Mouse (Mus musculus): ENCODE measurements at regions not wholly inside any gene's neighbourhood (a gene's known extent, or its start where the extent isn't known, plus 50 kb on each side); places are given as distances from the start of the nearest gene placed in this dataset.

GRCm38 (mm10) chr8:67143479-67143878 is 283.5 kb downstream of the Naf1 start:
- Histone ChIP-seq H3K4me3 (ENCODE audit: insufficient read depth, low read depth, low read length) (no peak overlapping the region), H3K4me1 (ENCODE audit: control insufficient read depth, insufficient read depth, low read length) (no peaks in the 10 kb centered on the region), H3K27ac (ENCODE audit: insufficient read depth, low read depth, low read length) (no peak overlapping the region), H3K36me3 (ENCODE audit: control insufficient read depth, insufficient read depth, low read length) (no peaks in the 10 kb centered on the region), H3K27me3 (replicated peaks; ENCODE audit: control insufficient read depth, insufficient read depth, low read length) (no peaks in the 10 kb centered on the region)
- DNase-seq: no peak
- 58% methylated on average over 4 of the region's 4 CpGs for WGBS
- TF ChIP-seq POLR2A (IDR thresholded peaks at IDR 0.05; ENCODE audit: low read depth, low read length): no peak
- TF ChIP-seq CTCF (conservative IDR thresholded peaks at IDR 0.05; ENCODE audit: insufficient read depth, insufficient read length, low read depth, low read length): no peak

GRCm38 (mm10) chr8:67181741-67182140 is 321.7 kb downstream of the Naf1 start:
- H3K27ac ChIP-seq (ENCODE audit: insufficient read depth, low read depth, low read length): no peak overlapping the region
- WGBS: 74% methylated on average over 5 of the region's 5 CpGs
- H3K36me3 ChIP-seq (ENCODE audit: control insufficient read depth, insufficient read depth, low read length): no peaks in the 10 kb centered on the region
- TF ChIP-seq POLR2A (IDR thresholded peaks at IDR 0.05; ENCODE audit: low read depth, low read length) (no peak), CTCF (conservative IDR thresholded peaks at IDR 0.05; ENCODE audit: insufficient read depth, insufficient read length, low read depth, low read length) (no peak)
- no peak for DNase-seq
- no peak overlapping the region for H3K4me3 ChIP-seq (ENCODE audit: insufficient read depth, low read depth, low read length)
- H3K4me1 ChIP-seq (ENCODE audit: control insufficient read depth, insufficient read depth, low read length): no peaks in the 10 kb centered on the region
- H3K27me3 ChIP-seq (replicated peaks; ENCODE audit: control insufficient read depth, insufficient read depth, low read length): no peaks in the 10 kb centered on the region

DNA sequence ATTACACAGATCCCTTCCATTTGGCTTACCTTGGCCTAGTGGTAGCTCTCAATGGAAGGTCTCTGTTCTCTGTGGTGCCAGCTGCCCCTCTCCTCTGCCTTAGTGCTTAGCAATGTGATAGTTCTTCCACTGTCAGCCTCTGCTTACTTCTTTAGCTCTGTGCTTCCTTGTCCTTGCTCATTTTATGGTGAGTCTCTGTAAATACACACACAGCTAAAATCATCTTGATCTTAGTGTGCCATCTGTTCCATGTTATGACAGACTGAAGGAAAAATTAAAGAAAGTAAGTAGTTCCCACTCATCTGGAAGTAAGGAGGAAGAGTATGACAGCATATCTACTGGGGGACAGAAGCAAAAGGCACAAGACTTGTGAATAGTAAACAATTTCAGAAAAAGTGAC is 324.4 kb upstream of the Nat3 start:
- Histone ChIP-seq H3K36me3 (ENCODE audit: control insufficient read depth, insufficient read depth, low read length) (no peaks in the 10 kb centered on the region), H3K27ac (ENCODE audit: insufficient read depth, low read depth, low read length) (no peak overlapping the region), H3K4me3 (ENCODE audit: insufficient read depth, low read depth, low read length) (no peak overlapping the region), H3K27me3 (replicated peaks; ENCODE audit: control insufficient read depth, insufficient read depth, low read length) (no peaks in the 10 kb centered on the region), H3K4me1 (ENCODE audit: control insufficient read depth, insufficient read depth, low read length) (no peaks in the 10 kb centered on the region)
- DNase-seq: no peak
- TF ChIP-seq CTCF (conservative IDR thresholded peaks at IDR 0.05; ENCODE audit: insufficient read depth, insufficient read length, low read depth, low read length) (no peak), POLR2A (IDR thresholded peaks at IDR 0.05; ENCODE audit: low read depth, low read length) (no peak)

GRCm38 (mm10) chr8:67206064-67206463 is 317.6 kb upstream of the Nat3 start:
- Histone ChIP-seq H3K4me1 (ENCODE audit: control insufficient read depth, insufficient read depth, low read length) (no peaks in the 10 kb centered on the region), H3K27ac (ENCODE audit: insufficient read depth, low read depth, low read length) (no peak overlapping the region), H3K27me3 (replicated peaks; ENCODE audit: control insufficient read depth, insufficient read depth, low read length) (no peaks in the 10 kb centered on the region), H3K36me3 (ENCODE audit: control insufficient read depth, insufficient read depth, low read length) (no peaks in the 10 kb centered on the region), H3K4me3 (ENCODE audit: insufficient read depth, low read depth, low read length) (no peak overlapping the region)
- WGBS: 95% methylated on average over 1 of the region's 1 CpGs
- DNase-seq: no peak
- TF ChIP-seq CTCF (conservative IDR thresholded peaks at IDR 0.05; ENCODE audit: insufficient read depth, insufficient read length, low read depth, low read length): no peak
- no peak for TF ChIP-seq POLR2A (IDR thresholded peaks at IDR 0.05; ENCODE audit: low read depth, low read length)

- no peak overlapping the region for H3K27ac ChIP-seq (ENCODE audit: insufficient read depth, low read depth, low read length)
- H3K4me3 ChIP-seq (ENCODE audit: insufficient read depth, low read depth, low read length): no peak overlapping the region
- no peaks in the 10 kb centered on the region for H3K27me3 ChIP-seq (replicated peaks; ENCODE audit: control insufficient read depth, insufficient read depth, low read length)
- no peaks in the 10 kb centered on the region for H3K4me1 ChIP-seq (ENCODE audit: control insufficient read depth, insufficient read depth, low read length)
- WGBS: 74% methylated on average over 7 of the region's 7 CpGs
- TF ChIP-seq CTCF (conservative IDR thresholded peaks at IDR 0.05; ENCODE audit: insufficient read depth, insufficient read length, low read depth, low read length) (no peak), POLR2A (IDR thresholded peaks at IDR 0.05; ENCODE audit: low read depth, low read length) (no peak)
- no peaks in the 10 kb centered on the region for H3K36me3 ChIP-seq (ENCODE audit: control insufficient read depth, insufficient read depth, low read length)
- DNase-seq: no peak
Measured at GRCm38 (mm10) chr8:67231921-67232701, 291.5 kb upstream of the Nat3 start.

DNA sequence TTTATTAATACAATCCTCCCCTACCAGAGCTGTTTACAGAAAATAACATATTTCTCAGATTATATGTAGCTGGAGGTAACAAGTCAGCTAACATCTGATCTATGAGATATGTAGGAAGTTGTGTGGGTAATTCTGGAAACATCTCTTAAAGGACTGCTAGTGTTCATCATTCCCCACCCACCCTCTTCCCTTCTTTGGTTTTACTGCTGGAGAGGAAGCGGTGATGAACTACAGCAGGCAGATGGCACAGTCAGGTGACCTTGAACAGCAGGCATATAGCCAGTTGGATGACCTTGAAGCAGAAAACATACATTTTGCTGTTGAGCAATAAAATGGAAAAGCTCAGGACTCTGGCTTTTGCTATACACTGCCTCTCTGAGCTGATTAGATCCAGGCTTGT is 284.7 kb upstream of the Nat3 start:
- no peaks in the 10 kb centered on the region for H3K36me3 ChIP-seq (ENCODE audit: control insufficient read depth, insufficient read depth, low read length)
- no peak overlapping the region for H3K27ac ChIP-seq (ENCODE audit: insufficient read depth, low read depth, low read length)
- no peaks in the 10 kb centered on the region for H3K4me1 ChIP-seq (ENCODE audit: control insufficient read depth, insufficient read depth, low read length)
- DNase-seq: no peak
- H3K4me3 ChIP-seq (ENCODE audit: insufficient read depth, low read depth, low read length): no peak overlapping the region
- no peaks in the 10 kb centered on the region for H3K27me3 ChIP-seq (replicated peaks; ENCODE audit: control insufficient read depth, insufficient read depth, low read length)
- 84% methylated on average over 1 of the region's 1 CpGs for WGBS
- TF ChIP-seq POLR2A (IDR thresholded peaks at IDR 0.05; ENCODE audit: low read depth, low read length) (no peak), CTCF (conservative IDR thresholded peaks at IDR 0.05; ENCODE audit: insufficient read depth, insufficient read length, low read depth, low read length) (no peak)

- no peak for DNase-seq
- 57% methylated on average over 6 of the region's 6 CpGs for WGBS
- Histone ChIP-seq H3K27me3 (replicated peaks; ENCODE audit: control insufficient read depth, insufficient read depth, low read length) (no peaks in the 10 kb centered on the region), H3K4me1 (ENCODE audit: control insufficient read depth, insufficient read depth, low read length) (no peaks in the 10 kb centered on the region), H3K27ac (ENCODE audit: insufficient read depth, low read depth, low read length) (no peak overlapping the region), H3K36me3 (ENCODE audit: control insufficient read depth, insufficient read depth, low read length) (no peaks in the 10 kb centered on the region), H3K4me3 (ENCODE audit: insufficient read depth, low read depth, low read length) (no peak overlapping the region)
- TF ChIP-seq CTCF (conservative IDR thresholded peaks at IDR 0.05; ENCODE audit: insufficient read depth, insufficient read length, low read depth, low read length) (no peak), POLR2A (IDR thresholded peaks at IDR 0.05; ENCODE audit: low read depth, low read length) (no peak)
Measured at GRCm38 (mm10) chr8:67278759-67279158, 244.9 kb upstream of the Nat3 start.
